Mouse (Mus musculus) layer of hippocampus, adult 8-10 months (tissue): Measurements from ENCODE around the gene Gm43738. TPM values are rescaled to one million over a fixed set of nuclear protein-coding genes. Genes with fewer than 3 reads are reported as not detected.

Experiments used
- DNase-seq, 2 experiments: peaks; one replicate each; pipeline ENCODE4 v3.0.0; 2022; ENCODE audit warnings: low spot score in 2 of 2
- total RNA-seq, 4 experiments: library from RNA; stranded (reverse); gene quantifications; 2 replicates each; pipeline ENCODE4 v1.2.4; 2022

Gm43738 gene
- total RNA-seq, 4 experiments from 2014 or later: 0.18 TPM; not detected in 3

DNA sequence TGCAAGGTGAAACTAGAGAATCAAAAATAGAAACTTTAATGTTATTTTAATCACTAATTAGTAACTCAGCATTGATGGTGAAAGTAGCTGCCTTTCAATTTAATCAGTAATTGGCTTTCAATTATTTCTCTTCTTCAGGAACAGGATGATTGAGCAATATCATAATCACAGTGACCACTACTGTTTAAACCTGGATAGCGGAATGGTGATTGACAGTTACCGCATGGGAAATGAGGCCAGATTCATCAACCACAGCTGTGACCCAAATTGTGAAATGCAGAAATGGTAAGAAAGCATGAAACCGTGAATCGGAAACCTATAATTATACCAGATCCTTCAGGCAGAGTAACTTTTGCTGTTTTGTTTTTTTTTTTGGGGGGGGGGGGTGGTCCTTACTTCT lies 57.5 kb downstream of the Gm43738 start:
- DNase-seq: no peak

Other genes starting within 250 kb of the Gm43738 start
- gene Msto1, start 187.1 kb downstream of the Gm43738 start, total RNA-seq: 10 to 100 TPM; 21.0 to 26.2 (median 23.3) TPM
- gene Ash1l, start 150.5 kb downstream of the Gm43738 start, total RNA-seq: 10 to 100 TPM; 76.4 to 97.2 (median 89.0) TPM
- 100 to 1,000 TPM; 101 to 125 (median 112) TPM for gene Dap3, start 149.9 kb downstream of the Gm43738 start, total RNA-seq
- 100 to 1,000 TPM; 144 to 149 (median 146) TPM for gene Rusc1, start 7.8 kb downstream of the Gm43738 start, total RNA-seq
- gene Fdps, start 860 bp upstream of the Gm43738 start, total RNA-seq: 100 to 1,000 TPM in 2 of 4 experiments, 10 to 100 TPM in 2; 84.1 to 119 (median 97.3) TPM
- under 1 TPM in 1 of 4 experiments, not detected in 3; 0.14 TPM for gene Pklr, start 35.0 kb upstream of the Gm43738 start, total RNA-seq
- 10 to 100 TPM; 13.3 to 15.2 (median 14.2) TPM for gene Hcn3, start 59.1 kb upstream of the Gm43738 start, total RNA-seq
- 10 to 100 TPM; 44.5 to 54.1 (median 48.9) TPM for gene Clk2, start 63.7 kb upstream of the Gm43738 start, total RNA-seq
- gene Scamp3, start 76.4 kb upstream of the Gm43738 start, total RNA-seq: 10 to 100 TPM; 66.2 to 72.5 (median 69.1) TPM
- 10 to 100 TPM; 52.6 to 54.5 (median 53.5) TPM for gene Fam189b, start 82.0 kb upstream of the Gm43738 start, total RNA-seq
- gene Gba, start 101.8 kb upstream of the Gm43738 start, total RNA-seq: 10 to 100 TPM; 62.1 to 75.2 (median 68.5) TPM
- 10 to 100 TPM; 27.4 to 40.7 (median 35.3) TPM for gene Thbs3, start 114.1 kb upstream of the Gm43738 start, total RNA-seq
- 10 to 100 TPM; 85.4 to 96.0 (median 94.4) TPM for gene Mtx1, start 126.0 kb upstream of the Gm43738 start, total RNA-seq
- 1 to 10 TPM in 2 of 4 experiments, under 1 TPM in 2; 0.37 to 1.7 (median 1.2) TPM for gene Muc1, start 128.0 kb upstream of the Gm43738 start, total RNA-seq
- gene Krtcap2, start 144.9 kb upstream of the Gm43738 start, total RNA-seq: 10 to 100 TPM; 73.9 to 82.9 (median 79.4) TPM
- 10 to 100 TPM; 74.0 to 89.3 (median 80.2) TPM for gene Trim46, start 145.2 kb upstream of the Gm43738 start, total RNA-seq
- gene Dpm3, start 158.3 kb upstream of the Gm43738 start, total RNA-seq: 10 to 100 TPM; 44.2 to 67.3 (median 61.7) TPM
- gene Slc50a1, start 169.5 kb upstream of the Gm43738 start, total RNA-seq: 10 to 100 TPM; 51.8 to 69.9 (median 58.2) TPM
- gene Efna1, start 180.0 kb upstream of the Gm43738 start, total RNA-seq: 10 to 100 TPM in 2 of 4 experiments, 1 to 10 TPM in 2; 7.9 to 12.6 (median 10.5) TPM
- gene Efna3, start 221.9 kb upstream of the Gm43738 start, total RNA-seq: 10 to 100 TPM; 57.7 to 72.8 (median 60.8) TPM
- gene Efna4, start 236.9 kb upstream of the Gm43738 start, total RNA-seq: 1 to 10 TPM in 3 of 4 experiments, under 1 TPM in 1; 0.96 to 1.4 (median 1.1) TPM
- gene Adam15, start 248.9 kb upstream of the Gm43738 start, total RNA-seq: 100 to 1,000 TPM; 129 to 141 (median 137) TPM